Mouse (Mus musculus) brain, embryonic 14.5 days (tissue): ENCODE results near the gene Pcbd1.

Experiments
- CTCF ChIP-seq: fragments of 200-500 bp; IDR thresholded peaks from 2 replicates; pipeline ENCODE4 v1.5.1; 2012; ENCODE audit warnings: inconsistent platforms, mild to moderate bottlenecking, moderate library complexity, borderline replicate concordance; ENCODE audit not compliant: insufficient read depth, insufficient read length; ENCODE audit errors: extremely low read depth
- POLR2A ChIP-seq: fragments of 200-500 bp; IDR thresholded peaks from 2 replicates; pipeline ENCODE4 v1.6.1; 2012; ENCODE audit warnings: mild to moderate bottlenecking, inconsistent platforms, borderline replicate concordance; ENCODE audit not compliant: poor library complexity, insufficient read depth, insufficient read length, severe bottlenecking; ENCODE audit errors: extremely low read depth

DNA sequence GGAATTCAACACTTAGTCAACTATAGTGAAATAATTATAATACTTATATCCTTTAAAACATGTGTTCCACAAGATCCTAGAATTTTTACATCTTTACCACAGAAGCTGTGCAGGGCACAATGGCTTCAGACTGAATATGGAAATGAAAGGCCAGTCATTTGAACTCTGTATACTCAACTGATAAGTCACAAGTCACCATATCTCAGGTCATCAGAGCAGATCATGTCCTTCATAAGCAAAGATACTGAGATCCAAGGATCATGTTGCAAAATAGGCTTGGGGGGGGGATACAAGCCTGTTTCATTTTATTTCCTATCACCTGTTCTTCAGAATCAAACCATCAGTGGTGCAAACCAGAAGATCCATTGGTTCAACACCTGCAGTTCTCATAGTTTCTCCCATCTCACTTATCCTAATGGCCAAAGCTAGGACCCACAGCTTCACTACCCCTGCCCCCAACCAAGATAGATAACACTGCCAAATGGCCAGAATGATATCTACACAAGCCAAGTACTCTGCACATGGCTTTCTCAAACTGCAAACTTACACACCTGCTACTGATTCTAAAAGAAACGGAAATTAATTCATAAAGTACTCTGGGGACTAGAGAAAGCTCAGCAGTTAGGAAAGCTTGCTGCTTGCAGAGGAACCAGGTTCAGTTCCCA is 39.7 kb downstream of the Pcbd1 start:
- no peak for TF ChIP-seq CTCF
- TF ChIP-seq POLR2A, result no peak
